Mouse (Mus musculus) heart, embryonic 10.5 days (tissue): ENCODE measurements around the gene Pbx1. TPM values are rescaled to one million over a fixed set of nuclear protein-coding genes. Genes with fewer than 3 reads are reported as not detected.

ENCODE experiments used
- DNase-seq: peaks from one replicate; pipeline ENCODE4 v3.0.0-alpha.2; 2017; ENCODE audit warnings: low spot score
- H3K27ac ChIP-seq: fragments of 300-500 bp; sonication (generic); 2 replicates; pipeline ENCODE4 v1.5.1; 2016; ENCODE audit warnings: mild to moderate bottlenecking
- H3K27me3 ChIP-seq: fragments of 300-500 bp; sonication (generic); 2 replicates; pipeline ENCODE4 v1.6.1; 2016; ENCODE audit warnings: mild to moderate bottlenecking; ENCODE audit not compliant: poor library complexity, insufficient read depth, severe bottlenecking
- H3K36me3 ChIP-seq: fragments of 300-500 bp; sonication (generic); 2 replicates; pipeline ENCODE4 v1.6.1; 2016; ENCODE audit warnings: mild to moderate bottlenecking, moderate library complexity
- H3K4me1 ChIP-seq: fragments of 300-500 bp; sonication (generic); 2 replicates; pipeline ENCODE4 v1.6.1; 2016; ENCODE audit warnings: mild to moderate bottlenecking
- H3K4me3 ChIP-seq: fragments of 300-500 bp; sonication (generic); 2 replicates; pipeline ENCODE4 v1.5.1; 2016; ENCODE audit warnings: mild to moderate bottlenecking, moderate library complexity
- H3K9me3 ChIP-seq: fragments of 300-500 bp; sonication (generic); 2 replicates; pipeline ENCODE4 v1.6.1; 2016; ENCODE audit warnings: mild to moderate bottlenecking, moderate library complexity
- WGBS: fragments of 180-500 bp; shearing (Covaris S2); methylation state at CpG from one replicate; pipeline ENCODE4 v1.1.7; 2016; 5-methylcytosine and 5-hydroxymethylcytosine counted together
- polyA plus RNA-seq: library from polyadenylated mRNA; unstranded; fragments of >200 nt; fragmentation: Nextera tagmentation; extraction: Ambion mirVana; gene quantifications from 2 replicates; pipeline ENCODE4 v1.2.1, GENCODE M21; 2016

Gene Pbx1
- polyA plus RNA-seq, 1 experiment from 2014 or later: 29.5 TPM

GRCm38 (mm10) chr1:168322892-168323291 lies 109.2 kb downstream of the Pbx1 start:
- Histone ChIP-seq H3K27me3 (no peaks in the 10 kb centered on the region), H3K4me3 (no peak overlapping the region), H3K4me1 (peaks cover 64% of the 10 kb centered on the region), H3K9me3 (no peaks in the 10 kb centered on the region), H3K36me3 (no peaks in the 10 kb centered on the region), H3K27ac (0 out of 2 replicates have a peak overlapping the region, but pooled peaks have one; percentile 69)
- WGBS: 93% methylated on average over 1 of the region's 1 CpGs
- no peak for DNase-seq

GRCm38 (mm10) chr1:168319695-168320094 lies 112.4 kb downstream of the Pbx1 start:
- Histone ChIP-seq H3K4me1 (peaks cover 41% of the 10 kb centered on the region), H3K4me3 (no peak overlapping the region), H3K27ac (no peak overlapping the region), H3K36me3 (0 out of 2 replicates have a peak, but pooled peaks cover 4% of the 10 kb centered on the region), H3K27me3 (no peaks in the 10 kb centered on the region), H3K9me3 (no peaks in the 10 kb centered on the region)
- no peak for DNase-seq
- 87% methylated on average over 5 of the region's 5 CpGs for WGBS

- H3K4me3 ChIP-seq: no peak overlapping the region
- 0 out of 2 replicates have a peak, but pooled peaks cover 4% of the 10 kb centered on the region for H3K36me3 ChIP-seq
- H3K9me3 ChIP-seq: no peaks in the 10 kb centered on the region
- no peaks in the 10 kb centered on the region for H3K27me3 ChIP-seq
- DNase-seq: no peak
- H3K4me1 ChIP-seq: peaks cover 38% of the 10 kb centered on the region
- no peak overlapping the region for H3K27ac ChIP-seq
- 64% methylated on average over 13 of the region's 13 CpGs for WGBS
Measured at GRCm38 (mm10) chr1:168318899-168319469, 113.1 kb downstream of the Pbx1 start.

- DNase-seq: no peak
- Histone ChIP-seq H3K27me3 (no peaks in the 10 kb centered on the region), H3K27ac (peak overlapping the region; percentile 52; the same call in 1 of the 2 replicates), H3K9me3 (no peaks in the 10 kb centered on the region), H3K4me3 (no peak overlapping the region), H3K36me3 (0 out of 2 replicates have a peak, but pooled peaks cover 4% of the 10 kb centered on the region), H3K4me1 (peaks cover 48% of the 10 kb centered on the region)
Measured at GRCm38 (mm10) chr1:168313772-168314171, 118.3 kb downstream of the Pbx1 start.

GRCm38 (mm10) chr1:168312710-168313447 lies 119.2 kb downstream of the Pbx1 start:
- no peaks in the 10 kb centered on the region for H3K9me3 ChIP-seq
- H3K27me3 ChIP-seq: no peaks in the 10 kb centered on the region
- WGBS: 66% methylated on average over 7 of the region's 7 CpGs
- H3K4me3 ChIP-seq: no peak overlapping the region
- H3K4me1 ChIP-seq: peaks cover 55% of the 10 kb centered on the region
- H3K36me3 ChIP-seq: 0 out of 2 replicates have a peak, but pooled peaks cover 4% of the 10 kb centered on the region
- H3K27ac ChIP-seq: peak overlapping the region; percentile 36; the same call in 1 of the 2 replicates
- no peak for DNase-seq

DNA sequence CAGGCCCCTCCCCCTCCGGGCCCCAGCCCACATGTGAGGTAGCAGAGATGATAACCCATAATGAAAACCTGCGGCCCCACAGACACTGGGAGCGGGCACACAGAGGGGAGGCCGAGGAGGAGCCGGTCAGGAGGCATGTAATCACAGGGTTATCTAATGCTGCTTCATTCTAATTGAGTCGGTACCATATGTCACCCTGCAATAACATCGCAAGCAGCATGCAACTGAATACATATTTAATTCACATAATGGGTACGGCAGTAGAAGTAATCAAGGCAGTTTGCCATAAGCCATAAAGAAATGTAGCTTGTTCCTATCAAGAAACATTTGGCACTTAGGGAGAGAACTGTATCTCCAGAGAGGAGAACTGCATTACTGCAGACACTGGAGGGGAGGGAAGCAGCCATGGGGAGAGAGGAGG lies 123.0 kb downstream of the Pbx1 start:
- no peak overlapping the region for H3K4me3 ChIP-seq
- no peak for DNase-seq
- H3K9me3 ChIP-seq: no peaks in the 10 kb centered on the region
- 71% methylated on average over 8 of the region's 8 CpGs for WGBS
- H3K4me1 ChIP-seq: peaks cover 70% of the 10 kb centered on the region
- peak overlapping the region; percentile 69 for H3K27ac ChIP-seq
- H3K27me3 ChIP-seq: no peaks in the 10 kb centered on the region
- 0 out of 2 replicates have a peak, but pooled peaks cover 4% of the 10 kb centered on the region for H3K36me3 ChIP-seq

DNA sequence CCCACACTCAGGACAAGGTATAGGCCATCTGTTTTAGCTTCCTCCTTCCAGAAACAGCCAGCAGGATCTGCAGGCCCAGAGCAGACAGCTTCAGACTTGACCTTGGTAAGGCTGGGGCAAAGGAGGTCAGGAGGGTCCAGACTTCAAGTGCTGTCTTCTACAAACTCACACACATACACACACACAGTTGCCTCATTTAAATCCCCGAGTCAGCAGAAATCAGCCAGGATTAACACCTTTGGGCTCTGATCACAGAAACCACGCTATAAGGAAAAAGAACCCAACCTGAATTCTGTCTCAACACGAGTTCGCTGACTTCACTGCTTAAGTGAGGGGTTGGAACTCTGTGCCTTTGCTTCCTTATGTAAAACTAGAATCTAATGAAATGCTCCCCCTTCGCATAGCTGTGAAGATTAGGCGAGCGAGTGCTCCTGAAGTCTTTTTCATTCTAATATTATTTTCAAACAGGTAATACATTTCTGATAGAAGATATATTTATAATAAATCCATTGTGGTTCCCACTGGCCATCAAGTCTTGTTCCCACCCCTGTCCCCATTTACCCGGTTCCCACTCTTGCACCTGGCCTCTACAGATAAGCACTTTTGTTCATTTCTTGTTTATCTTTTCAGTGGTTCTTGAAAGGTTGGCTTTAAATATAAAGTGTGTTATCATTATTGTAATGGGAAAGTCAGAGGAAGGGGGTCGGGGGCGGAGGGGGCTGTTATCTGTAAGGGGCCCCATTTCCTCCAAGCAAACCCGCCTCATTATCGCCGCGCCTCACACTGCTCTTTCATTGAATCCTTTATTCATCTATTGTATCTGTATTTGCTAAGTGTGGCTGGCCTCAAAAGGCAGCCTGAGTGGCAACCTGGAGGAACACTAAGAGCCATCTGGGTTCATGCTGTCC lies 124.5 kb downstream of the Pbx1 start:
- H3K27ac ChIP-seq: peak overlapping the region; percentile 69
- peaks cover 70% of the 10 kb centered on the region for H3K4me1 ChIP-seq
- 0 out of 2 replicates have a peak, but pooled peaks cover 4% of the 10 kb centered on the region for H3K36me3 ChIP-seq
- H3K4me3 ChIP-seq: no peak overlapping the region
- H3K9me3 ChIP-seq: no peaks in the 10 kb centered on the region
- no peaks in the 10 kb centered on the region for H3K27me3 ChIP-seq
- DNase-seq: peak; percentile 86
- WGBS: 60% methylated on average over 14 of the region's 14 CpGs

DNA sequence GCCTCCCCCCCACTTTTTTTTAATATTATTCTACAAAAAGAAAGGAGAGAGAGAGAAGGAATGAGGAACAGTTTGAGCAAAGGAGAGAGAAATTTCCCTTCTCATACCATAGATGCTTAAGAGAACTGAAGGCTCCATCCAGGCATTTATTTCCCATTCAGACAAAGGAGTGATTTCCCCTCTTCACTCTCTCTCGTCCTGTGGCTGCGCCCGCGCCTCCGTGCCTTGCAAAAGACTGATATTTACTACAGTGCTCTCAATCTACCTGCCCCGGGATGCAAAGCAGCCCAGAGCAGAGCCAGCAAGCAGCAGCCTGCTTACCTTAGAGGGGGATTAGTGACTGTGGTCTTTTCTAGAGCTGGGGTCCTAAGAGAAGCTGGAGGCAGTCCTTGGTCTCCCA lies 131.6 kb downstream of the Pbx1 start:
- Histone ChIP-seq H3K9me3 (no peaks in the 10 kb centered on the region), H3K27ac (peak overlapping the region; percentile 62), H3K4me1 (peaks cover 55% of the 10 kb centered on the region), H3K27me3 (no peaks in the 10 kb centered on the region), H3K4me3 (no peak overlapping the region), H3K36me3 (no peaks in the 10 kb centered on the region)
- WGBS: 75% methylated on average over 6 of the region's 6 CpGs
- DNase-seq: no peak

GRCm38 (mm10) chr1:168299928-168300365 lies 132.1 kb downstream of the Pbx1 start:
- H3K27me3 ChIP-seq: no peaks in the 10 kb centered on the region
- 81% methylated on average over 12 of the region's 12 CpGs for whole genome bisulfite sequencing
- no peaks in the 10 kb centered on the region for H3K36me3 ChIP-seq
- H3K4me1 ChIP-seq: peaks cover 49% of the 10 kb centered on the region
- no peak overlapping the region for H3K4me3 ChIP-seq
- DNase-seq: no peak
- H3K27ac ChIP-seq: peak overlapping the region; percentile 50; the same call in 1 of the 2 replicates
- no peaks in the 10 kb centered on the region for H3K9me3 ChIP-seq

DNA sequence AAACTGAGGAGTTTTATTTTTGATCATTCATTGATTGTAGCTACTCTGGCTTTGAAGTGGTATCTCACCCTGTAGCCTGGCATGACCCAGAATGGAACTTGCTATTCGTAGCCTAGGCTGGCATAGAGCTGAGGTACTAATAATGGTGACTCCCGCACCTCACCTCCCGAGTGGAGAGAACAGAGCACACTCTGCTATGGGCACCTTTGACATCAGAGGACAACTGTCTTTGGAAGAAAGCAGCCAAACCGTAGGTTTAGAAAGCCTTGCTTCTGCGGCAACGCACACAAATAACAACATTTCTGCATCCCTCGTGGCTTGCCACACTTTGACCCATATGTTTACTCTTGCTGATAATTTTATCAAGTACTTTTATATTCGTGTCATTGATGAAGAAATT lies 132.9 kb downstream of the Pbx1 start:
- H3K27me3 ChIP-seq: no peaks in the 10 kb centered on the region
- H3K4me3 ChIP-seq: no peak overlapping the region
- no peaks in the 10 kb centered on the region for H3K36me3 ChIP-seq
- H3K9me3 ChIP-seq: no peaks in the 10 kb centered on the region
- no peak overlapping the region for H3K27ac ChIP-seq
- 90% methylated on average over 8 of the region's 8 CpGs for WGBS
- no peak for DNase-seq
- H3K4me1 ChIP-seq: peaks cover 46% of the 10 kb centered on the region

- no peaks in the 10 kb centered on the region for H3K27me3 ChIP-seq
- no peaks in the 10 kb centered on the region for H3K9me3 ChIP-seq
- H3K27ac ChIP-seq: no peak overlapping the region
- H3K4me3 ChIP-seq: no peak overlapping the region
- 78% methylated on average over 2 of the region's 2 CpGs for WGBS
- H3K4me1 ChIP-seq: peaks cover 40% of the 10 kb centered on the region
- no peak for DNase-seq
- 0 out of 2 replicates have a peak, but pooled peaks cover 2% of the 10 kb centered on the region for H3K36me3 ChIP-seq
Measured at GRCm38 (mm10) chr1:168296290-168296689, 135.8 kb downstream of the Pbx1 start.

GRCm38 (mm10) chr1:168295782-168296181 lies 136.3 kb downstream of the Pbx1 start:
- no peaks in the 10 kb centered on the region for H3K9me3 ChIP-seq
- DNase-seq: no peak
- 91% methylated on average over 4 of the region's 4 CpGs for WGBS
- H3K27ac ChIP-seq: no peak overlapping the region
- peaks cover 40% of the 10 kb centered on the region for H3K4me1 ChIP-seq
- 0 out of 2 replicates have a peak, but pooled peaks cover 5% of the 10 kb centered on the region for H3K36me3 ChIP-seq
- H3K27me3 ChIP-seq: no peaks in the 10 kb centered on the region
- H3K4me3 ChIP-seq: no peak overlapping the region
